Mouse (Mus musculus) lung, postnatal 25 days (tissue): ENCODE data around the gene Tnnt3.

Experiments
- DNase-seq: peaks from one replicate; pipeline ENCODE4 v3.0.0; 2022; ENCODE audit warnings: low spot score

Gene Tnnt3

DNA sequence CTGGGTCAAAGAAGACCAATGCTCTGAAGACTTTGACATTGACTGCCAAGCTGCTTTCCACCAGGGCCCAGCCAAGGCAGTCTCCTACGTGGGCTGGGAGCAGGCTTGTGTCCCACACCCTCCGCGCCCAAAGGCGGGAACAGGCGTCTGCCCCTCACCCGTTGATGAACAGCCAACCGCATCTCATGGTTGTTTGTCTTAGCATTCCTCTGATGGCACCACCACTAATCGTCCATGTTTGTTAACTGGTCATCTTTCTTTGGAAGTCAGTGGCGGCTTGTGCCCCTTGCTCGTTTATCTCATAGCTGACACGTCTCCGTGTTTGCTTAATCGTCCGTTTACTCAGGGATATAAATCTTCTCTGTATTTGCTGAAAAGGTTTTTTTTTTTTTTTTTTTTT lies 10.9 kb downstream of the Tnnt3 start:
- DNase-seq = no peak

DNA sequence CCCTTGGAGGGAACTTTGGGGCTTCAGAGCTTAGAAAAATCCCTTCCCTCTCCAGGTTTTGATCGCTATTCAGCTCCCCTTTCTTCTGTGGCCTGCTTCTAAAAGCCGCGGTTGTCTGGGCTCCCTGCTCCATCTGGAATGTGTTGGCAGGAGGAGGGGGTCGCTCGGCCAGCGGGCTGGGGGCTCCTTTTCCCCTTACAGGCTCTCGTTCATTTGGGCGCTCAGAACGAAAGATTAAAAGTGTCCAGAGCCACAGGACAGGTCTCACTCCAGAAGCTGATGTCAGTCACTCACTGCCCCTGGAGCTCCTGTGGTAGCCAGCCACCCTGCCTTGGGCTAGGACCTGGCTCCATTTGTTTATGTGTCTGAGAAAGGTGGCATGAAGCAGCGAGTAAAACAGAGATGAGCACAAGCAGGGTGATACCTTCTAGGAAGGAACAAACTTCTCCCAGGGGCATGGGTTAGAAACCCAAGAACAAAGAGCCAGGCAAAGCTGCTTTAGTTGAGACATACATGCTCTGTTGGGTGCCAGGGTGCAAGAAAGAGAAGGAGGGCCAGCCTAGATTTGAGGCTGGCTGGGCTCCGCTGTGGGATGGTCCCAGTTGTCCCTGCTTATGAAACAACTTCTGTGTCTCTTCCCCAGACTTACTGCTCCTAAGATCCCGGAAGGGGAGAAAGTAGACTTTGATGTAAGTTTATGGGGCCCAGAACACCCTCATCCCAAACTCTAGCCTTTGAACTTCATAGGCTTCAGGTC lies 11.6 kb downstream of the Tnnt3 start:
- DNase-seq = no peak

DNA sequence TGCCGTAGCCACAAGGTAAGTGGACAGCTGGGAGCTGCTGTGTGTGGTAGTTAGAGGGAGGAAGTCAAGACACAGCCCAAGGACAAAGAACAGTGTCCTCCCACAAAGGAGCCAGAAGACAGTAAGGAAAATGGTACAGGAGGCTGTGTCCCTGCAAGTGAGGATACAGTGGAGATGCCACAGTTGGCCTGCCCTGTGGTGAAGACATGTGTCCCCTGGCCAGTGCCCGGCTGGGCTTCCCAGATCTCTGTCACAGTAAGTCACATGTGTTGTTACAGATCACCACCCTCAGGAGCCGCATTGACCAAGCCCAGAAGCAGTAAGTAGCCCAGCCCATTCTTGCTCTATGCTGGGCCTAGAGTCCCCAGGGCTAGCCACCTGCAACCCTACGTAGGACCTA lies 15.4 kb downstream of the Tnnt3 start:
- DNase-seq = no peak

DNA sequence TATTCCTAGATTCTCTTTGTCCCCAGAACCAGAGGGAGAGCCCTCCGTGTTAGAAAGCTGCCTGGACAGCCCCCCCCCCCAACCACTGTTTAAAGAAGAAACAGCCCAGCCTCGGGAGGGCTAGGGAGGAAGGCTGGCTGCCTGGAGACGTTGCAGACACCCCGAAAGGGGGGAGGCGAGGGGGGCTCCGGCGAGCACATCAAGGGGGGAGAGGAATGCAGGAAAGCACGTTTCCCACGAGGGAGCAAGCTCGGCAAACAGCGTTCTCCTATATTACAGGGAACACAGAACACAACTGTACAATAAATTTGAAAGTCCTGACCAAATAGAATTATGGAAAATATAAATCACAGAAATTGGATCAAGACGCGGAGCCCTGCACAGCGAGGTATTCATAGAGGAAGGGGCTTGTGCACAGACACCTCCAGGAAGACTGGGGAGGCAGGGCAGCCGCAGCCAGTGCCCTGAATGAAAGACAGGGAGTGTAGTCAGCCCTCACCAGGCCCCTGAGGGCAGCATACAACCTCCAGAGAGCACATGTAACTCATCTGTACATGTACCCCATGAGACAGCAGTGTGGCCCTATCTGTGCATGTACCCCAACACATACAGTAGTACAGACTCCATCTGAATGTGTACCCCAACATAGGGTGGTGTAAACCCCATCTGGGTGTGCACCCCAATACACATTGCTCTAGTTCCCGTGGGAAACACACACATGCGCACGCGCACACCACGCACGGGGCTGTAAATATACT lies 17.8 kb downstream of the Tnnt3 start:
- no peak for DNase-seq

DNA sequence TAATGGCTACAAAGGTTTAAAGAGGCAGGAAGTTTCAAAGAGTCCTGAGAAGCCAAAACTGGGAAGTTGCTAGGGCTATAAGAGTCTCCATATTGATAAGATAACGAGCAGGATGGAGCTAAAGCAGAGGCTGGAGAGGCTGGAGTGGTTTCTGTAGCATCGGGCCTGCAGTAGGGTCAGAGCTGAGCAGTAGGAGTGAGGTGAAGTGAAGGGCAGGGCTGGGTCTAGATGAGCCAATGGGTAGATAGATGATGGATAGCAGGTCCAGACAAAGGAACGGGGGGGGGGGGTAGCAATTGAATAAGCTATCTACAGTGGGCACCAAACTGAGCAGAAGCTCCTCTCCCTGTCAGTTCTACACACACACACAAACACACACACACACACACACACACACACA lies 18.9 kb downstream of the Tnnt3 start:
- DNase-seq = no peak

DNA sequence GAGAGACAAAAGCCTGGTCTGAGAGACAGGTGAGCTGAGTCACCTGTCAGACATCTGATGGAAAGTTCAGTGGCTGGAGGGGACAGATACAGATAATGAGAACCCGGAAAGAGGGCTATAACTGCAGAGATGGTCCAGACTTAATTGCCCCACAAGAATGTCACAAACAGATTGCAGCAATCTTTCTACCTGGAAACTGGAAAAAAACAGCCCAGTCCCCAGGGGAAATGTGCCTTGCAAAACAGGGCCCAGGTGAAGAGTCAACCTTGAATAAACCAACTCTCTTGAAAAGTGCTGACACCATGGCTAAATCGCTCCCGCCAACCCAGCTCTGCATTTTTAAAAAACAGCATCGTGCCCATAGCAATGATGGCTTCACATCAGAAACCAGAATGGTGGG lies 21.7 kb downstream of the Tnnt3 start:
- no peak for DNase-seq

DNA sequence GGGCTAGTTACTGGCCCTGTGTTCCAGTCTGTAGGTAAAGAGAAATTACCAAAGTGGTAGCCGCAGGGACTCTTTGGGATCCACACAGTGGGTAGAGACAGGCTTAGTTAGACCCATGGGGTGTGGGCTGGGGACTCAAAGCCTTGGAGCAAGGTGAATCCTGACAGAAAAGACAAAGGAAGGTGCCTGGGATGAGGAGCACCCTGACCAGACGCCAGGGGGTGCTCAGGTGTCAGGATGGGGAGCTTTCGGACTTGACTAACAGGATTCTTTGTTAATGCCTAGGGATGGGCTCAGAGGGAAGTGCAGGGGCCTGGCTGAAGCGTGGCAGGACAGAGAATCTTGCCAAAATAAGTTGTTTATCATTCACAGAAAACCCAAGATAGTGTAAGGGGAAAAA lies 23.7 kb downstream of the Tnnt3 start:
- no peak for DNase-seq

DNA sequence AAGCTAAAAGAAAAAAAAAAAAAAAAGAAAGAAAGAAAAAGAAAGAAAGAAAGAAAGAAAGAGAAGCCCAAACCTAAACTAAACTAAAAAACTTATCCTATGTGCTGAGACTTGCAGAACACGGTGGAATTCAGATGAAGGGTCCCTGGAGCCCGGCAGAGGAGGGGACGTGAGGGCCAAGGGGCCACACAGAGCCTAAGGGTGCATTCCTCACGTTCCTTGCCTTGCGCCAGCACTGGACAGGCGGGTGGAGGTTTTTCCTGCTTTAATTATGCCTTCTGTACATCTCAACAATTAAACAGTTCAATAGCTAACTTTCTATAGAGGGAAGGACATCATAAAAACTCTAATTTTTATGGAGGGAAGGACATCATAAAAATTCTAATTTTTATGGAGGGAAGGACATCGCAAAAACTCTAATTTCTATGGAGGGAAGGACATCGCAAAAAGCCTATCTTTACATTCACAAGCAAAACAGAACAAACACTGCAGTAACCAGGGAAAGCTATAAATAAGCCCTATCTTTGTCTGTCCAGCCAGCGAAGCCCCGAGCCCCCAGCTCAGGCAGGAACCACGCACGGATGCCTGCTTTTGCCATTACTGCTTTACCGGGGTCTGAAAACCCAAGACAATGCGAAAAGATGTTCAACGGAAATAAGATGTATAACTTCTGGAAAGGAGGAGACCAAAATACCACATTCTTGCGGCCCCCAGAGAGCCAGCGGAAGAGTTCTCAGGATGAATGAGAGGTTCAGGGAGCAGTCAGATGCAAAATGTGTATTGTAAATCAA lies 24.8 kb downstream of the Tnnt3 start:
- DNase-seq = no peak

DNA sequence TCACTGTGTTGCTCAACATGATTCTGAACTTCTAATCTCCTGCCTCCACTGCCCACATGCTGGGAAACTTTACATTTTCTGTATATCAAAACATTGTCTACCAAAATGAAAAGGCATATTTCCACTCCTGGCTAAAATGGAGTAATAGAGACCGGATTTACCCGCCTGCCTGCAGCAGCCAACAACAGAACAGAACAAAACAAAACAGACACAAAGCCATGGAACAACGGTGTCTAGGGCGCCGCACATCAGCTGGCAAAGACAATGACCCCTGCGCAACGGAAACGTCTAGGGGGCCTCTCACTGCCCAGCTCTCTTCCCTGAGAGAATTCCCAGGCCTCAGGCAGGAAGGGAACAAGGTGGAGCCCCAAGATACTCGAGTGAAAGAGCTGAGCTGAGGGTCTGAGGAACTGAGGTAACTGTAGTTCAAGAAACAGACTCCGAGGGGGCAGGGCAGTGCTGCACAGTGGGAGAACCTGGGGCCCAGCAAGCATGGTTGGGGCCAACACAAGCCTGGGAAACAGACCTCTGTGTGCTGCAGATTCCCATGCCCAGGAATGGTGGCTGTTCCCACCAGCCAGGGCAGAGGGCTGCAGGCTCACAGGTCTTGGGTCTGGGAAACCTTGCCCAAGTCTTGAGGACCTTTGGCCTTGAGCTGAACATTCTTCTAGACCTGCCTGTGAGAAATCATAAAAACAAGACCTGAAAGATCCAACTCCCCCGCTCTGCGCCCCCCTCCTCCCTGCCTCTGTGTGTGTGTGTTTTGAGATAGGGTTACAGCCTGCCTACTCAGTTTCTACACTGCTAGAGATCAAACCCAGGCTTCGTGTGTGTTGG lies 26.9 kb downstream of the Tnnt3 start:
- no peak for DNase-seq

DNA sequence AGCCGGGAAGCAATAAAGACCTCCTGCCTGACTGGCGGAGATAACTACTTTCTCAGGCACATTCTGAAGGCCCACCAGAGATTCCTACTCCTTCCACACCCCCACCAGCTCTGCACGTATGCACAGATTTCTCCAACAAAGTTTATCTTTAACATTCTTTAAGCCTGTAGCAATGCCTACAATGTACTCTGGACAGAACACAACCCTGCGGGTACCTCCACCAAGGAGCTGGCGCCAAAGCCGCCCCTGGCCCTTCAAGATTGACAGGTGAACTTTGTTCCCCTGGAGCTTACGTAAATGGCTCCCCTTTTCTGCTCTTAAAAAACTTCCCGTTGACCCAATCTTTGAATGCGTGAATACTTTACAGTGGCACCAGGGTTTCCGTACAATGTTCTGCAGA lies 30.7 kb downstream of the Tnnt3 start:
- DNase-seq = no peak

DNA sequence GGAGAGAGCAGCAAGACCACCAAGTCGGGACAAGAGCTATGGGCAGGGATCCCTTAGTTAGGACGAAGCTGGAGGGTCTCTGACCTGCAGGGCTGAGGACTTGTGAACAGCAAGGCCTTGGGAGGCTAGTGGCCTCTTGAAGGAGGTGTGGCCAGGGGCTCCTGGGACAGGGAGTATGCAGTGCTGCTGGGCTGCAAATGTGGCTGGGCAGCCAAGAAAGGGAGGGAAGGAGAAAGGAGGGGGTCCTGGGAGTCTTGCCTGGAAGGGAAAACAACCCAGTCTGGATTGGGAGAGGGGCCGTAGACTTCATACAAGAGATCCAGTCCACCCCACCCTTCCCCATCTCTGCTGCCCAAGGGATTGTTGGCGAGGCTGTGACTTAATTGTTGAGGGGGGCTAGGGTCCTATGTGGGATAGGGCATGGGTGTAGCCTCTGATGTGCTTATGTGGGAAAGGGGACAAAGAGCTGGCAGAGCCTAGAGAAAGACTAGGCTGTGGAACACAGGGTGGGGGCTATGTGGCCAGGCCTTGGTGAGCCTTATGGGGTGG lies 33.4 kb downstream of the Tnnt3 start:
- no peak for DNase-seq

DNA sequence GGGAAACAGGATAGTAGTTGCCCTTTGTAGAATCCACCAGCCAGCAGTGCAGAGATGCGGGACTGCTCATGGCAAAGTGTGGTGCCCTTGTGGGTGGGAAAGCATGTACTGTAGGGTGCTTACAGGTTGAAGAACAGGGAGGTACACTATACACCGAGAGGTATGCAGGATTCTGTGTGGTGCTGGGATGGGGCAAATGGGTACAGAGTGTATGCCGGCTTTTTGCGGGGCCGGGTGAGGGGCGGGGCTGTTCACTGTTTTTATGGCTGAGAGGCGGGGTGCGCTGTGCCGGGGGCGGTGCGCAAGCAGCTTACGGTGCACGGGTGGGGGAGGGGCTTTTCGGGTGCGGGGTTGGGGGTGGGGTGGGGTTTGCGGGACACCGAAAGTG lies 34.0 kb downstream of the Tnnt3 start, which contains the start of gene Mrpl23:
TSS of gene Mrpl23 (plus strand) at position 16 of the 388 bp plus-strand sequence.
- peak; percentile 7 for DNase-seq

DNA sequence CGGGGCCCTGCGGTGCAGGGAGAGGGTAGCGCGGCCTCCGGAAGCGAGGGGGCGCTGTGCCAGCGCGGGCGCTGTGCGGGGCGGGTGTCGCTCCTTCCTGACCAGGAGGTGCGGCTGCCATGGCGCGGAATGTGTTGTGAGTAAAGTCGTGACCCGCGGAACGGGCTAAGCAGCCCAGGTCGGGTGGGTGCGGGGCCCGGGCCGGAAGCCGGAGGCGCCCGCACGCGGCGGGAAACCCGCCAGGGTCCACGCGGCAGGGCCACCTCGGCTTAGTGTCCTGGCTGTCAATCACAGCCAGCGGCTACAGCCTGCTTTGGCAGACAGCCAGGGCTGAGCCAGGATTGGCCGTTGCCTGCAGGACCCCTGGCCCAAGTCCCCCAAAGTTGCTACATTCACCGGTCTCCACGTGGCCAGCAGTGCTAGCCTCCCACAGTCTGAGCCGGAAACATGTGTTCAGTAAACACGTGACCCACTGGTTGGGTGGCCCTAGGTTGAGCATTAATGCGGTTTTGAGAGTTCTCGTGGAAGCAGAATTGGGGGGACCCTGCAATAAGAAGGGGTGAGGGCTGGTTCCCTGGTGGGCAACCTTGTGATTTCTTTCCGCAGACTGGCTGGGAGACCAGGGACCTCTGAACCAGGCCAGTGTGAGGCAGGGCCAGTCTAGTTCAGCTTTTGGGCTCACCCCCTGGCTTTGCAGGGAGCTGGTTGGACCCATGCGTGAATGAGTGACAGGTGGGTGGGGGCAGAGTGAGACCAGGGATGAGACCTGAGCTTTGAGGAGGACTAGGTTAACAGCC lies 34.6 kb downstream of the Tnnt3 start:
- DNase-seq = peak; percentile 82

DNA sequence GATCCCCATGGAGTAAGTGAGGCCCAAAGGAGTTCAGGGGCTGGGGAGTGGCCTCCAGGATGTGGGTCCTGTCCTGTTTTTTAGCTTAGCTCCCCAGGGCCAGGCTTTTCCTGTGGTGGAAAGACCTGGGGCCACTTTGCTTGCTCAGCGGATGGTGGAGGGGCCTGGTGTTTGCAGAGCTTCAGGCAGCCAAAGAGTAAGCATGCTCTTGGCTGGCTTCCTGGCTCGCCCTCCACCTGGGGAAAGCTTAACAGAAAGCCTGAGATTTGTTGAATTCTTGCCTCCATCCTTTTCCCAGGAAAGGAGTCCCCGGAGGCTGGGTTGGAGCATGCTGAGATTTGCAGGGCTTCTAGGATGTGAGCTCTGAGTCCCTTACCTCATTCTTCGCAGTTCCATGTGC lies 36.5 kb downstream of the Tnnt3 start:
- DNase-seq = no peak

DNA sequence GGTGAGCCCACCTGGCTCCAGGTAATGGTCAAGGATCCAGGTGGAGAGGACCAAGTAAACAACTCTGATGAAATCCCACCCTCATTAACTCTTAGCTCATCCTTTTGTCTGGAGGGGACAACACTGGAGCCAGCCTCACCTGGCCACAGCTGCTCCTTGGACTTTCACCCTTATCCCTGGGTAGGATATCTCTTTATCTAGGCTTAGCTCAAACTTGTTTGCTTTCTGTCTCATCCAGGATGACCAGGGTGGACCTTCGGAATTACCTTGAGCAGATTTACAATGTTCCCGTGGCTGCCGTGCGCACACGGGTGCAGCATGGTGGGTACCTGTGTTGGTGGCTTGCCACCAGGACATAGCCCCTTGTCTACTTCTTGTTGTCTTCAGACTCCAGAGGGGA lies 37.2 kb downstream of the Tnnt3 start:
- no peak for DNase-seq

DNA sequence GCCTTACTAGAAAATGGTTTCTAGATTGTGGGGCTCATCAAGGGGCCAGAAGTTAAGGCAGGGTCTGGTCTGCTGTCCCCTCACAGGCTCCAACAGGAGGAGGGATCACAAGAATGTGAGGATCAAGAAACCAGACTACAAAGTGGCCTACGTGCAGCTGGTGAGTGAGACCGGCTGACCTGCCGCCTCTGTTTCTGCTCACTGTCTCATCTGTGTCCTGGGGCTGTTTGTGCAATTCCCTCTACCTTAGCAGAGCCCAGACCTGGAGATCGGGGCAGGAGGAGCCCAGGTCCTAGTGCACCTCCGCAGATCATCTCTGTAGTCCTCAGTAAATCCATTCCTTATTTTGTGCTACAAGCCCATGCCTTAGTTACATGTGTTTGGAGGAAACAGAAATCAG lies 38.5 kb downstream of the Tnnt3 start:
- DNase-seq = no peak

DNA sequence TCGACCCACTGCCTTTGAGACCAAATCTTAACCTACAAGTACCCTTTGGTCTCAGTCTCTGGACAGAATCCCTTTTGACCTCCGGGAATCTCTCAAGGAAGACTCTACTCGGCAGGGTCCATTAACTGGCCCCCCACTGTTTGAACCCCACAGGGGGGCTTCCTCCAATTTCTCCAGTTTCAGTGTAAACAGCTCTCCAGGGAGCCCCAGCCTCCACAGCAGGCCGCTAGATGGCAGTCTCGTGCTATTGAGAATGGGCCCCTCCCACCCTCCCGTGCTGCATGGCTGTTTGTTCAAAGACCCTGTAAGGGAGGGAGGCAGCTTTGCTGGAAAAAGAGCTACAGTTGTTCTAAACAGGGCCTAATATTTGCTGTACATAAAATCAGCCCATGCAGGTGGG lies 39.2 kb downstream of the Tnnt3 start:
- DNase-seq = peak; percentile 27

DNA sequence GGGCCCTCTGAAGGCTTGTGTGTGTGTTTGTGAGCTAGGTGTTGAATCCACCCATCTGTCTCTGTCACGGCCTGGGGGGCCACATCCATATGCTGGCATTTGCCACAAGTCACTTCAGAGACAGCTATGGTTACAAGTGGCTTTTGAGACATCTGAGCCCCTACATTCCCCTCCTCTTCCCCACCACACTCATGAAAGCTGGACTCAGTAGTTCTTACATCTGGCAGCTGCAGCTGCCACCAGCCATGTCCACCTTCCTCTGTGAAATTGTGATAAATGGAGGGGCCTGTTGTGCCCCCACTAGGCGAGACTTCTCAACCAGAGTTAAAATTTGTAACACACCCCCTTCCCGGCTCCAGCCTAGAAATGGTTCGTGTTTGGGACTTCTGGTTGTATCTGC lies 39.7 kb downstream of the Tnnt3 start:
- no peak for DNase-seq

DNA sequence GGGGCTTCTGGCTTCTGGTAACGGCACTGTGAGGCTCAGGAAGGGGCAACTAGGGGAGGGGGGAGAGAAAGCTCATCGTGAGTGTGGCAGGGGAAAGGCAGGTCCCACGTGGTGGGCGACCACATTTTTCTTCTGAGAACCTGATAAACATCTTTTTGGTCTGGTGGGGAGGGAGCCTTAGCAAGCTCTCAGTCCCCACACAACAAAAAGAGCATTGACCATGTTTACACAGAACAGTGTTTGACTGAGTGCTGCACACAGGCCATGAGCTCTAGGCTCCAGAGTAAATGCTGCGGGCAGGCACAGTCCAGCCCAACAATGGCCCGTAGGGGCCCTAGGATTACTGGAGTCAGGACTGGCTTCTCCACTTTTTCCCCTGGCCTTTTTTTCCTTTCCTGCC lies 40.1 kb downstream of the Tnnt3 start:
- no peak for DNase-seq

DNA sequence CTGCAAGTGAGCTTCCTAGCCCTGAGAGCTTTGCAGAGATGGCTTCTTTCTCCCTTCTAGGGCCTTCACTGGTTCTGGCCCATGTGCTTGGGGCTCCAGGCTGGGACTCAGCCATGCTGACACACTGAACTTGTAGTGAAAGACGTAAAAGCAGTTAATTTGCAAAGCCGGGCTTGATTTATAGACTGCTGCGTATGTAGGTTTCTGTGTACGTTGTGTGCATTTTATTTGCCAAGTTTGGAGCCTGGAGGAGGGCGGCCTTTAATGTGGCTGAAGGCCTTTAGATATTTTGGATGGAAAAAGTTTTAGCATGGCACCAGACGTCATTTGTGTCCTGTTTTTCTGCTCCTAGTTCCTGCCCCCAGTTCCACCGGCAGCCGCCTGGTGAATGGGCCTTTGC lies 41.2 kb downstream of the Tnnt3 start:
- no peak for DNase-seq

DNA sequence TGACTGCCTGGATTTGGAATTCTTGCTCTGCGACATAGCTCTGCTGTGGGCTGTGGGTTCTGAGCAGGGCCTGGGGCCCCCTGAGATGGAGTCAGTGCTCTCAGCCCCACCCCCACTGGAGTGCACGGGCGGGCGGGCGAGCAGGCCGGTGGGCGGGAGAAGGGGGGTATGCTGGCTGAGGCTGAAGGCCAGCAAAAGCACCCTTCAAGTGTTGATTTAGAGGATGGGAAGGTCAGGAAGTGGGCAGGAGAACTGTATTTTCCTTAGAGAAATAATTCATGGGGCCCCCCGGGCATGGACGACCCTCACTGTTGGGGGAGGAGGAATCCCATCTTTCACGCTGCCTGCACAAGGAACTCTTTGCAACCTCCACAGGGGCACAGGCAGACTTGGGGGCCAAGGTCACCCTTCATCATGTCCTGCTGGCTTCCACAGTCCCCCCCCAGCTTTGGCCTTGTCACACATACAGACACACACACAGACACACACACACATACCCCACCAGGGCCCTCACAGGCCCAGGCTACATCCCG lies 44.2 kb downstream of the Tnnt3 start:
- DNase-seq = no peak
